Mouse (Mus musculus) C2C12 (cell line): Measurements from ENCODE around the gene Trim24.

Source experiments
- CTCF ChIP-seq: IDR thresholded peaks from one replicate; pipeline ENCODE4 v1.5.1; 2011; ENCODE audit not compliant: control insufficient read depth, insufficient read depth, insufficient read length
- FOSL1 ChIP-seq: IDR thresholded peaks from one replicate; pipeline ENCODE4 v1.8.0; 2011; ENCODE audit warnings: mild to moderate bottlenecking, low read length; ENCODE audit not compliant: poor library complexity, insufficient read depth, severe bottlenecking
- MYOD1 ChIP-seq: IDR thresholded peaks from one replicate; pipeline ENCODE4 v1.6.1; 2011; ENCODE audit warnings: low read depth; ENCODE audit not compliant: control insufficient read depth, insufficient read length

DNA sequence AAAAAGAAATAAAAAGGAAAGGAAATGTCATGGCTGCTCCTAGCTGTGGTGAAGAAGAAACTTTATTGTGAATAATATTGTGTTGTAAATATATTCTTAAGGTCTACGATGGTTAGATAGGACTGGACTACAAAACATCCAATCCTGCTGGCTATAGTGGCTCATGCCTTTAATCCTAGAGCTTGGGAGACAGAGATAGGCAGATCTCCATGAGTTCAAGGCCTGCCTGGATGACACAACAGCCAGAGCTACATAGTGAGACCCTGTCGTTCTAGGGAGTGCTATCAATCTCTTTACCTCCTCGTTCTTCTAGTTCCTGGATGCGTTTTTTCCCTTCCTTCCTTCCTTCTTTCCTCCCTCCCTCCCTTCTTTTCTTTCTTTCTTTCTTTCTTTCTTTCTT lies 12.5 kb upstream of the Trim24 start:
- TF ChIP-seq CTCF (no peak), FOSL1 (no peak), MYOD1 (no peak)
